Mouse (Mus musculus) left cerebral cortex, adult 8-10 months (tissue): Measurements from ENCODE around the gene Dnajc4. TPM values are rescaled to one million over a fixed set of nuclear protein-coding genes. Genes with fewer than 3 reads are reported as not detected.

ENCODE experiments used
- DNase-seq, 2 experiments: peaks; one replicate each; pipeline ENCODE4 v3.0.0; 2022; ENCODE audit warnings: low spot score in 2 of 2
- total RNA-seq, 4 experiments: library from RNA; stranded (reverse); gene quantifications; 2 replicates each; pipeline ENCODE4 v1.2.4; 2022

The Dnajc4 gene
- total RNA-seq, 4 experiments from 2014 or later = 27.0 to 32.6 (median 29.7) TPM

DNA sequence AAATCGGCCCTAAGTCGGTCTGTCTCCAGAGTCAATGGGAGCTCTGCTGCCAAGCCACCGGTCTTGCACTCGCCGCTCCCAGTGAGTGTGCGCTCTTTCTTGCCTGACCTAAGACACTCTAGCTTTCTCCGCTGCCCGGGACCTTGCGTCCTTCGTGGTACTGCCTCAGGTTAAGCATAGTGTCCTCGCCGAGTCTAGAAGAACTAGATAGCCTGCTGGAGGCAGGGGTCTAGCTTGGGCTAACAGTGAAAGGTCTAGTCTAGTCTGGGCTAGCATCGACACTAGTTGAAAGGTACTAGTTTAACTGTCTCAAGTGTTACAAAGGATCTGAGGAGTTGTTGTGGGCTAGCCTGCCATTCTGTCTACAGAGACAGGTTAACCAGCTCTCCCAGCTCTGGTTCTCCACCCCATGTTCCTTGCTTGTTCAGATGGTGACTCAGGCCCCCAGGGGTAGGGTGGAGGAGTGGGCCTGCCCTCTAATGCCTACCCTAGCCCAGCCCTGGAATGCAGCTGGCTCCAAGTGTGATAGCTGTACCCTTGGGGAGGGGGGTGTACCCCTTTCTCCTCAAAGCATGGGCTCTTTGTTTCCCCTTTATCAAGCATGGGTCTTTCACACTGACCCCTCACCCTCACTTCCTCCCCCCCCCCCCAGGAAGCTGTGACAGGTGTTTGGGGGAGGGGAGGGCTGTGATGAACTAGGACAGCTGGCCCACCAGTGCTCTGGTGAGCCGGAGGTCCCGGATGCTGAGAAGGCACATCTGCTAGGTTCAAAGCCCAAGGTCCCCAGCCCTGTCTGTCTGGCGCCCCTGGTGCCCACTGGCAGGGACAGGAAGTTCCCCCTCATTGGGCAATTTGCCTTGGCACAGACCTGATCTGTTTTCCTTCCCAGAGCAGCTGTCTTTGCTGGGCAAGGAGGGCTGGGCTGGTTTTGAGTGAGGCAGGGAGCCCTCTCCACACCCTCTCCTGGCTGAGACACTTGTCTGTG is 16.5 kb downstream of the Dnajc4 start, which contains the start of gene Plcb3:
Plcb3 (minus strand) TSS at position 934 of the 985 bp plus-strand sequence.
- DNase-seq = no peak

DNA sequence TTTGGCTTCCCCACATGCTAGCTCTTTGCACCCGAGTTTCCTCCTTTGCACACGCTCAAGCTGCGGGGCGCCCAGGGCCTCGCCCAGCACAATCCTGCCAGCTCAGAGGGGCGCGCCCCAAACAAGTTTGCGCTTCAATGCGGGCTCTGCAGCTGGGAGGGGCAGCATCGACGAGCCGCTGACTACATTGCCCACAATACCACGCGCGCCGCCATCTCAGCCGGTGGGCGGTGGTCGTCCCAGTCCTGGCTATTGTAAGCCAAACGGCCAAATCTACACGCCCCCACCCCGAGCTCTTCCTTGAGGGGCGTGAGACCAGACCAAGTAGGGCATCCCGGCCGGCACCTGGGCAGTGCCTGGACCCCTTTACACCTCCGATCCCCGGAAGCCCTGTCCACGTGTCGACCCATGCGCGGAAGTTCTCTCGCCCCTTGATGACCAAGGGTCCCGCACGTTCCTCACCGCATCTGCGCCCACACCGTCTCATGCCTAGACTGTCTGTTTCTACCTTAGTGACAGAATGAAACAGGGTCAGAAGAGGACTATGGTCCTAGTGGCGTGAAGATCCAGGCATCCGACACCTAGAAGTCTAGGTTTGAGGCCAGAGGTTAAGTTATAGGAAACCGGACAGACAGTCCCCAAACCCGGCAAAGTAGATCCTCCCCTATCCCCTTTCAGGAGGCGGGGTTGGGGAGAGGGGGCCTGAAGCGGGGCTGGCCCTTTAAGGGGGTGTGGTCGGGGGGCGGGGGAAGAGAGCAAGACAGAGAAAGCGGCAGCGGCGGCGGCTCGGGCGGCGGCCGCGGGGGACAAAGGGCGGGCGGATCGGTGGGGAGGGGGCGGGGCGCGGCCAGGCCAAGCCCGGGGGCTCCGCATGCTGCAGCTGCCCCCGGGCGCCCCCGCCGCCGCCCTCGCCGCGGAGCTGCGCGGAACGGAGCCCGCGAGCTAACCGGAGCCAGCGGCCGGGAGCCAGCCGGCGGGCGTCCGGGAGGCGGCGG is 17.9 kb downstream of the Dnajc4 start, which contains the start of gene Ppp1r14b:
Ppp1r14b (plus strand) TSS at position 758 of the 995 bp plus-strand sequence.
- peak; percentile 69 to 72 for DNase-seq

DNA sequence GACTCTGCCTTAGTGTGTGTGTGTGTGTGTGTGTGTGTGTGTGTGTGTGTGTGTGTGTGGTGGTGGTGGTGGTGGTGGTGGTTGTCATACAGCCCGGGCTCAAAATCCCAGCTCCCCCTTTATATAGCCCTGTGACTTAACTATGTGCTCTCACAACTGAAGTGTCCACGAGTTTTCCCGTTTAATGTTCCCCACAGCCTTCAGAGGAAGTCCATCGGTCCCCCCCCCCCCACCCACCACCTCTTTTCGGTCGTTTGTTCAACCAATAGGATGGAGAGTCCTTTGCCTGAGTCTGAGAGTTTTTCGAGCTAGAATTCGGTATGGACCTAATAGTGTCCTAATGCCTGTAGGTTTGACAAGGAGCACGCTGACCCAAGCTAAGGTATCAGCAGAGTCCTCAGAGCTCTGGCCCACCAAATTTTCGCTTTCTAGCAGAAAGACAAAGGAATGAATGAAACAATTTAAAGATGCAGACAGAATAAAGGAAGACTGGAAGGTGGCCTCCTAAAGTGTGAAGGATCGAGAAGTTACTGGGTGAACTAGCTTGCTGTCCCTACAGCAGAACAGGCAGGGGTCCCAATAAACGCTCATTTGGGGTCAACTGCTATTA is 18.7 kb downstream of the Dnajc4 start:
- DNase-seq = no peak

DNA sequence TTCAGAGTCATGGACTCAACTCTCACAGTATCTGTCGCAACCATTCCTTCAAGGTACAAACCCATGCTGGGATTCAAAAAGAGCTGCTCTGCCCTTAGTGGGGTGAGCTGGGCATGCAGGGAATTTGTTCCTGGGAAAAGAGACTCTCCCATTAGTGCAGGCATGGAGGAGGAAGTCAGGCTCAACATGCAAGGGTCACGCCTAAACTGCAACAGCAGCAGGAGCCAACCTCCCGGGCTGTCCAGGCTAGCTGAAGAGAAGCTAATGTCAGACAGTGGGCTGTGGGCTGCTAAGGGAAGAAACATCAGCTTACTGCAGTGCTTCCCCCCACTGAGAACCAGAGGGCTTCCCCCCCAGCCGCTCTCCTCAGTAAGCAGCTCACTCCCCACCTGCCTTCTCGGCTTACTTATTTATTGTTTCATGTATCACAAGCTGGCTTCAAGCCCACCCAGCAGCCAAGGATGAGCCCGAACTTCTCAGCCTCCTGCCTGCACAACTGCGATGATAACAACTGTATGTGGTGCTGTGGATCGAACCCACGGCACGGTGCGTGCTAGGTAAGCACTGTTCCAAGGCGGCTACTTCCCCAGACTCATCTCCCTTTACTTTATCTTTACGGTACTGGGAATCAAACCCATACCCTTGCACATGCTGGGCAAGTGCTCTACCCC is 20.0 kb downstream of the Dnajc4 start:
- DNase-seq = no peak

- DNase-seq = no peak
Measured at GRCm38 (mm10) chr19:6971644-6972043, 20.7 kb downstream of the Dnajc4 start.

DNA sequence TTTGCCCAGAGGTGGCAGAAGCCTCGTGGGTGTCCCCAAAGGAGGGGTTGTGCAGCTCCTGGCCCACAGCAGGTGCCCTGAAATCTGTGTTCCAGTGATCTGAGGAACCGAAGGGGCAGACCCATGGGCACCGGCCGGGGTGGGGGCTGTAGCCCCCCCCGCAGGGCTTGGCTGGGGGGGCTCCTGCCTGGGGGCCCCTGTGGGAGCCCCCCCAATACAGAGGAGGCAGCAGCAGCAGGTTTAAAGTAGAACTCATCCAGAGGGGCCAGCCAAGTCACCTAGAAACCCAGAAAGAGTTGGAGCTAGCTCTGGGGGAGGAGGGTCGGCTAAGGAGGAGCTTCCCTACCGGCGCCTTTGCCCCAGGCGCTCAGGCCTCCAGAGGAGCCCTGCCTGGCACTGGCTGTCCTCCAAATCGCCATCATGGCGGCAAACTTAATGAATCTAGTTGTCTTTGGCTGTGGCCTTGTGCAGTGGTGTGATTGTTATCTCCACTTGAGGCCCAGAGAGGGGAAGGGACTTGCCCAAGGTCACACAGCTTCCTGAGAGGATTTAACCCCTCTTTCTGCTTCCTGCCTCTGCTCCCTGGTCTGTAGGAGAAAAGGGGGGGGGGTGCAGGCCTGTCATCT is 21.8 kb downstream of the Dnajc4 start:
- no peak for DNase-seq

GRCm38 (mm10) chr19:6969665-6970381 is 22.5 kb downstream of the Dnajc4 start:
- no peak for DNase-seq

DNA sequence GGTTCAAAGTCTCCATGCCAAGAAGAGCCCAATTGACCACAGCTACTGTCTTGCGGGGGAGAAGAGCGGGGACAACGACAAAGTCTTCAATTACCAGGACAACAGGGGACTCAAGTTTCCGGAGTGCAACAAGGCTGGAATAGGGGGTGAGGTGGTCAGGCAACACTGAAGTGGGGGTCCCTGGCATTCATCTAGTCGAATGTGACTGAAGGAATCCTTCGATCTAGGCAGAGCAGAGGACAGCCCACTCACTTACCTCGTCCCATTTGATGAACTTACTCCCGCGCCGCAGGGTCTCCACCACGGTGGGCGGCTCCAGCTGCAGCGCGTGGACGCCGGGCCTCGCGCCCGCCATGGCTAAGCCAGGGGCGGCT is 23.1 kb downstream of the Dnajc4 start:
- no peak for DNase-seq

GRCm38 (mm10) chr19:6968491-6969271 is 23.7 kb downstream of the Dnajc4 start:
- no peak for DNase-seq

DNA sequence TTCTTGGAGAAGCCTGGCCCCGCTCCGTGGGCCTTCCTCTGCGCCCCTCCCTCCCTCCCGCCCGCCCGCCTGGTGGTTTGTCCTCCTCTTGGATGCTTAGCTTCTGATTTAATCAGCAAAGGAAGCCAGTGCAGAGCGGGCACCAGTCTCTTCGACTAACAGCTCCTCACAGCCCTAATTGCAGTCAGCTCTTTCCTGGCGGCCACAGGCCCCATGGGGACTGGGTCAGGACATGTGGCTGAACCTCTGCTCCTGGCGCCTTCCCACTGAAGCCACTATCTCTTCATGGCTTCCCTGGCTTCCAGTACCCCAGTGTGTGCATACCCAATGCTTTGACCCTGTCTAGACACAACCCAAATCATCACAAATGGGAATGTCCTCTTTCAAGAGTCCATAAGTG is 35.9 kb downstream of the Dnajc4 start:
- DNase-seq = no peak

DNA sequence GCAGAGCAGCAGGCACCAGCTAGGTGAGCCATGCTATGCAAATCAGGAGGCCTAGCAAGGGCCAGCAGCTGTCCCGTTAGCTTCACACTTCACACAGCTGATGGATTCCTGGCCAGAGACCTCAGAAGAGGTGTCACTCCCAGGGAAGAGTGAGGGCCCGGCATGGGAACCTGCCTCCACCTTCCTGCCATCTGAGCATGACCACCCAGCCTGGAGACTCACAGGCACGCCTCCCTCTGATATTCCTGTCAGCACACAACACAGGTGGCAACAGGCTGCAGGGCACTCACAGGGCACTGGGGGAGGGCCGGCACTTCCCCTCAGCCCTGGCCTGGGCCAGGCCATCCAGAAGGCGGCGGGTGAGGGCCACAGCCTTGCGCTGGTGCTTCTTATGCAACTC is 36.9 kb downstream of the Dnajc4 start:
- no peak for DNase-seq

GRCm38 (mm10) chr19:6954046-6954445 is 38.3 kb downstream of the Dnajc4 start:
- no peak for DNase-seq

DNA sequence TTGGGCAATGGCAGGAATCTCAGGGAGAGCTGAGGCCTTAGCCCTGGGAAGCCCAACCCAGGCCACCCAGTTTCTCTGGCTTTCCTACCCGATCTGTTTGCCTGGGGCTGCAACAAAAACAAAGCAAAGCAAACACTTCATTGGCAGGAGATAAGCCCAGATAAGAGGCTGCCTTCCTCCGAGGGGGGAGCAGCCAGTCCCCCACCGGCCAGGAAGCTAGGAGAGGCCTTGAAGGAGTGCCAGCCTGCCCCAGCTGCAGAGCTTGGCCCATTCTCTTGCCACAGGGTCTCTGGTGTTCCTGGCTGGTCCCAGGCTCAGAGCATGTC is 39.7 kb downstream of the Dnajc4 start:
- DNase-seq = no peak

DNA sequence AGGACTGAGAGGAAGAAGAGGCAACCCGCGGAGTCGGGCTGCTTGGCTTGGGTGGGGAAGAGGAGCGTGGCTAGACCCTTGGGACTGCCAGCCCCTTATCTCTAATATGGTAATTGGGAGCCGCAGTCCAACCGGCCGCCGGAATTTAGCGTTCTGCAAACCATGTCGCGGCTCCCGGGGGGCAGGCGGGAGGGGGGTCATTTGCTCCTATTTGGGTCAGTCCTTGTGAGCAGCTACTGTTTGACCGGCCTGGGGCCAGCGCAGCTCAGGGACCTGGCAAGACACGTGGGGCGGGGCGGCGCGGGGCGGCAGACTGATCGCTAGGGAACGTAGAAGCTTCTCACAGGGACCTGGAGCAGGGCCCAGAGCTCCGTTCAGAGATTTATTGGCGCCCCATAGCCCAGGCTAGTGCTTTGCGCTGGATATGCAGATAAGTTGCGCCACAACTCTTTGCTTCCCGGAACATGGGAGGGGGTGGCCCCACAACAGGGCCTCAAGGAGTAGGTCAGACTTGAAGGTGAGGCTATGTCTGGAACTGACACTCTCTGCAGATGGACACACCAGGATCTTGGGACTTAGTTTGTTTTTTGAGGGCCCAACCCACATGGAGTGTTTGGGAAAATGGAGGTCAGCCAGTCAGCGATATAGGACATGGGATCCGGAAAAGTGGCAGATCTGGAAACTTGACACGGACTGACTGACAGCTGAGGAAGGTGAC is 40.2 kb downstream of the Dnajc4 start:
- peak in 1 of 2 experiments; percentile 82 for DNase-seq

GRCm38 (mm10) chr19:6951381-6951968 is 40.9 kb downstream of the Dnajc4 start:
- DNase-seq = peak; percentile 86 to 94

DNA sequence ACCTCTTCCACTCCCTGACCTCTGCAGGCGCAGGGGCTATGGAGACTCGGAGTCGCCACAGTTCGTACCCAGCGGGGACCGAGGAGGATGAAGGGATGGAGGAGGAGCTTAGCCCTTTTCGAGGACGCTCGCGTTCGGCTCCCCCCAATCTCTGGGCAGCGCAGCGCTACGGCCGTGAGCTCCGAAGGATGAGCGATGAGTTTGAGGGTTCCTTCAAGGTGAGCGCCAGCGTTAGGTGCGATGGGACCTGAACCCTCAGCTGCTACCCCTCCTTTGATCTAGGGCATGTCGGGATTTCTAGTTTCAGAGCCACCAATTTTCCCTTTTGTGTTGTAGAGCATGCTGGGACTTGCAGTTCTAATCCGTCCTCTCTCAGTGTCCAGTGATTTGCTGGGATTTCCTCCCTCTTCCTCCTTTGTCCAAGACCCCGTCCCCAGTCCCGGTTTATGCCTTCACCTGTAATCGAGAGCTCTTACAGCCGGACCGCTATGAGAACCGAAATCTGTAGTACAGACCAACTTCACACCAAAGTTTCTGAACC is 41.7 kb downstream of the Dnajc4 start:
- DNase-seq = peak in 1 of 2 experiments; percentile 51

GRCm38 (mm10) chr19:6949951-6950350 is 42.4 kb downstream of the Dnajc4 start:
- DNase-seq = no peak

GRCm38 (mm10) chr19:6949532-6949931 is 42.8 kb downstream of the Dnajc4 start:
- DNase-seq = no peak
